Mouse (Mus musculus): Measurements from ENCODE around the gene Thra. TPM values are rescaled to one million over a fixed set of nuclear protein-coding genes. Genes with fewer than 3 reads are reported as not detected.

The Thra gene
- total RNA-seq, 2 experiments from 2014 or later = 1.9 to 4.3 TPM

DNA sequence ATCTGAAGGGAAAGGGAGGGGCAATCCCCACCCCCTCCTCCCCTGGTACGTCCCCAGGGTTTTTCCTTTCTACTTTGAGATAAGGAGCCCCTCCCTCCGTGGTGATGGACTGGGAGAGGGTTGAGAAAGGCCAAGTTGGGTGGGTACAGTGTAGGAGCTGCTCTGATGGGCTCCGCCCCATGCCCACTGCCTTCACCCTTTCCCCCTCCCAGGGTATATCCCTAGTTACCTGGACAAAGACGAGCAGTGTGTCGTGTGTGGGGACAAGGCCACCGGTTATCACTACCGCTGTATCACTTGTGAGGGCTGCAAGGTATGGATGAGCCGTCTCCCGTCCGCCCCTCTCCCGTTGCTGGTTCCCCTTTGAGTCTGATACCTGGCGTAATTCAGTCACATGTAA lies 16.3 kb downstream of the Thra start:
- no peak for ATAC-seq (replicated peaks; ENCODE audit: low FRiP score, poor library complexity, severe bottlenecking)

DNA sequence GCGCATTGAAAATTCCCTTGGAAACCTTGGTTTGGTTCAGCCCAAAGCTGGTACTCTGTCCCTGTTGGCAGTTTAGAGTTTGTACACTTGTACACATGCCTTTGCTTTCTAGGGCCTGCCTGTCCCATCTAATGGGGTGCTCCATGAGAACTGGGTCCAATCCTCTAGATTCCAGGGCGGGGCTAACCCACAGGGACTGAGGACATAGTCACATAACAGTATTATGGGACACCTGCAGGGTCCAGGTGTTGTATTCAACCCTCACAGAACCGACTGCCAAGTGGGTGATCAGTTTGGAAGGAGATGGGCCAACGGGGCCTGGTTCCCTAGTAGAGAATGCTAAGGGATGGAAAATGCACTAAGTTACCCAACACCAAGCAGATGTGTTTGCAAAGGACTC lies 21.5 kb downstream of the Thra start:
- ATAC-seq (replicated peaks; ENCODE audit: low FRiP score, poor library complexity, severe bottlenecking) = no peak

DNA sequence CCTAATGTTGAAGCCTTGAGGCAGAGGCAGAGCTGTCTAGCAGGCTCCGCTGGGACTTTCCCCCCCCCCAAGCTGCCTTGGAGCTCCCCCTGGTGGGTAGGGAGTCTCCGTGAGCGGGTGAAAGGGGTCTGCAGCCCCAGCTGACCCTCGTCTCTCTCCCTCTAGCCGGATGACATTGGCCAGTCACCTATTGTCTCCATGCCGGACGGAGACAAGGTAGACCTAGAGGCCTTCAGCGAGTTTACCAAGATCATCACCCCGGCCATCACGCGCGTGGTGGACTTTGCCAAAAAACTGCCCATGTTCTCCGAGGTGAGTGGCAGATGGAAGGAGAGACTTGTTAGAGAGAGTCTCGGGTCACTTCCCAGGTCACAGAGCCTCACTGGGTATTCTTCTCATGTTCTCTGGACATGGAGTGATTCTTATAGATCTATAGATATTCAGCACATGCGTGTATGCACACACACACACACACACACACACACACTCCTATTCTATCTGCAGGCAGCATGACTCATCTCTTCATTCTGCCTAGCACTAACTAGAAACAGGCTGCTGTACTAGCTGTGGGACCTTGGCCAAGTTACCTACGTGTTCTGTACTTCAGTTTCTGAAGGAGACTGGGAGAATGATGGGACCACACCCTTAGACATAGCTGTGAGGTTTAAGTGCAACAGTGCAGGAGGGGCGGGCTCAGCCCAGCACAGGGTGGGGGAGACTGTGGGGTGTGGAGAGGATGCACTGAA lies 22.5 kb downstream of the Thra start:
- ATAC-seq (replicated peaks; ENCODE audit: low FRiP score, poor library complexity, severe bottlenecking) = 0 out of 2 replicates have a peak, but pooled peaks have one; percentile 31

DNA sequence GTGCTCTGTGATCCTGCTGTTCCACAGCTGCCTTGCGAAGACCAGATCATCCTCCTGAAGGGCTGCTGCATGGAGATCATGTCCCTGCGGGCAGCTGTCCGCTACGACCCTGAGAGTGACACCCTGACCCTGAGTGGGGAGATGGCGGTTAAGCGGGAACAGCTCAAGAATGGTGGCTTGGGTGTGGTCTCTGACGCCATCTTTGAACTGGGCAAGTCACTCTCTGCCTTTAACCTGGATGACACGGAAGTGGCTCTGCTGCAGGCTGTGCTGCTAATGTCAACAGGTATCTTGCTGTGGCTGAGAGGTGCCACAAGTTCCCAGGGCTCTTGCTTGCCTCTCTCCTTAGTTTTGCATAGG lies 23.0 kb downstream of the Thra start:
- ATAC-seq (replicated peaks; ENCODE audit: low FRiP score, poor library complexity, severe bottlenecking) = no peak

DNA sequence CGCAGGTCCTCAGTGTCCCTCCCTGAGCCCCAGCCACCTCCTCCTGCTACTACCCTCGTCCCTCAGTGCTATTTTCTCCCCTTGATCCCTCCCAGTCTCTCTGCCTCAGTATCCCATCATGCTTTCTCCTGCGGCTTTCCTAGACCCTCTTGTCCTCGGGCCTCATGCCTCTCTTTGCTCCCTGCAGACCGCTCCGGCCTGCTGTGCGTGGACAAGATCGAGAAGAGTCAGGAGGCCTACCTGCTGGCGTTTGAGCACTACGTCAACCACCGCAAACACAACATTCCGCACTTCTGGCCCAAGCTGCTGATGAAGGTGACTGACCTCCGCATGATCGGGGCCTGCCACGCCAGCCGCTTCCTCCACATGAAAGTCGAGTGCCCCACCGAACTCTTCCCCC lies 23.7 kb downstream of the Thra start:
- ATAC-seq (replicated peaks; ENCODE audit: low FRiP score, poor library complexity, severe bottlenecking) = no peak

DNA sequence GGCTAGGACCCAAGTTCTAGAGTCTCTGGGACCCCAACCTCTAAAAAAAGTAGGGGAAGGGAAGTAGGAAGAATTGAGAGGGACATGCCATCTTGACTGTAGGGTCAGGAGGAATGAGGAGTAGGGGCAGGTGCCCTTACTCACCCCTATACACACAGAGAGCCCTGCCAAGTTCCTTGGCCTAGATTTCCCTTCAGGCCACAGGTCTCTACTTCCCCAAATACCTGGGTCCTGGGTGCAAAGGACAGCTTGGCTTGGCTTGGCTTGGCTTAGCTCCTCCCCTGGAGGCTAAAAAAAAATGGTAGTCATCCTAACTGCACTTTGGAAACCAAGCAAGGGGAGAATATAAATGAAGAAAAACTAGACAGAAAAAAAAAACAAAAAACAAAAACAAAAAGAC lies 24.3 kb downstream of the Thra start:
- no peak for ATAC-seq (replicated peaks; ENCODE audit: low FRiP score, poor library complexity, severe bottlenecking)

DNA sequence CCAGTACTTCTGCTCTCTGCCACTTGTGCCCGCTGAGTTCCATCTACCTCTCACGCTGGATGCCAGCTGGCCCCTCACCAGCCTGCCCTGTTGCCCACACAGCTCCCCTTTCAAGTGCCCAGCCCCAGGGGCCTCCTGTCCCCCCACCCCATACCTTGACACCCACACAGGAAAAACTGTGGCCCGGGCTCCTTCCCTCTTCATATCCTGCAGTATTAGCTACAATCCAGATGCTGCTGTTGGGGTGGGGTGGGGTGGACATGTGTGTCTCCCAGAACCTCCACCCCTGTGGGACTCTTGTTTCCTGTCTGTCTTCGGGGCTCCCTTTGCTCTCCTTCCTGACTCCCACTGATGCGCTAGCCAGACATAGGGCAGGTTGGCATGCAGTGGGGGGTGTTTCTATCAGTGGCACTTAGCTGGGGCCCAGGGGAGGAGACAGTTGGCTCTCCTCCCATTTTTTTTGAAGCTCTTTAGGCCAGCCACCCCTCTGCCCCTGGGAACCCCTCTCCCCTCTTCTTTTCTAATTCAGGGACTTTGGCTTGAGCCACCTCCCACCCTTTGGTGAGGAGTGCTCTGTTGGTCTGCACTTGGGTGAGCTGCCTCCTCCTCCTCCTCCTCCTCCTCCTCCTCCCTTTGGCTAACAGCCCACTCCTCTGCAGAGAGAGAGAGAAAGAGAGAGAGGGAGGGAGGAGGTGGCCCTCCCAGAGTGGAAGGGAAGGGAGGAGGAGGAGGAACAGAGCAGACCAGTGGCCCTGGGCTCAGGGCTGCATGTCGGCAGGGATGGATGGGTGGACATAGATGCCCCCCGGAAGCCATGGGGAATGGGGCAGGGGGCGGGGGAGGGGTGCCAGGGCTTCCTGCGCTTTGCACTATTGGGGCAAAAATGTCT lies 25.2 kb downstream of the Thra start:
- ATAC-seq (replicated peaks; ENCODE audit: low FRiP score, poor library complexity, severe bottlenecking) = no peak

DNA sequence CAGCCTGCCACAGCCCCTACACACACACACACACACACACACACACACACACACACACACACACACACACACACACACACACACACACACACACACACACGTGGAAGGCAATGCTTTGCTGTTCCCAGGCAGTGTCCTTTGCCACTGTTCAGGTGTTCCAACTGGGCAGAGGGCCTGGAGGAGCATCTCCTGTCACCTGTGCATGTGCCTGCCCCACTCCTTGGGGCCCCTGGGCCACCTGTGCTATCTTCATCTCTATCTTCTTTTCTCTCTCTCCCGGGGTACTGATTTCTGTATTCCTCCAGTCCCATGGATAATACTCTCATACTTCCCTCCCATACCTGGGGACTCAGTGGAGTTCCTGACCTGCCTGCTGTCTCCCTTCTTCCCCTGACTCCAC lies 25.9 kb downstream of the Thra start:
- no peak for ATAC-seq (replicated peaks; ENCODE audit: low FRiP score, poor library complexity, severe bottlenecking)

DNA sequence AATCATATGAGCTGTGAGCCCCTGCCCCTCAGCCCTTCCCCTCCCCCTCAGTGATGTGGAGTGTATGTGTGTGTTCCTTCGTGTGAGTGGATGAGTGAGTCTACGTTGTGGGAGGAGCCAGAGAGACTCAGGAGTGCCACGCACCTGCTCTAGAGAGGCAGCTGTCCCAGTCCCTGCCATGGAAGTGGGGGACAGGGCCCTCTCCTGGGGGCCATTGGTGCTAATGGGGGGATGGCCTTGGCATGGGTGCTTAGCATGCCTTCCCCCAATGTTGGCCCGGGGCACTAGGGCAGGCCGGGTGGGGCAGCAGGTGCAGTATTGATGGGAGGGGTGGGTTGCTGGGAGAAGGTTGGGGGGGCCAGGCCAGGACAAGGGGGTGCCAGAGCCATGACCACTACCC lies 26.4 kb downstream of the Thra start:
- ATAC-seq (replicated peaks; ENCODE audit: low FRiP score, poor library complexity, severe bottlenecking) = no peak

DNA sequence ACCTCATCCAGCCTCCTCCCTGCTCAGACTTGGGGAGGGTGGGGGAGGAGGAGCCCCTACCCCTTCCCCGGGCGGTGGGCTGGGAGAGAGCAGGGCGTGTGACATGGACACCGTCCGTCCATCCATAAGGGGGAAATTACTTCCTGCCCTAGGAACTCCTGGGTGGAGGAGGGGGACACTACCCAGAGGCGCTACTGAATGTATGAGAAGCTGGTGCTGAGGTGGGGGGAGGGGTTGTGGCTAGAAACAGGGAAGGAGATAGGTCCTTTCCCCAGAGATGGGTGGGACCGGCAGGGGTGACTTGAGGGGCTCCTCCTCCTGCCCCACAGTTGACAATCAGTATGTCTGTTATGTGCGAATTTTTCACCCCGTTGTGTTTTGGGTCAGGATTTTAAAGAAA lies 26.8 kb downstream of the Thra start:
- no peak for ATAC-seq (replicated peaks; ENCODE audit: low FRiP score, poor library complexity, severe bottlenecking)

DNA sequence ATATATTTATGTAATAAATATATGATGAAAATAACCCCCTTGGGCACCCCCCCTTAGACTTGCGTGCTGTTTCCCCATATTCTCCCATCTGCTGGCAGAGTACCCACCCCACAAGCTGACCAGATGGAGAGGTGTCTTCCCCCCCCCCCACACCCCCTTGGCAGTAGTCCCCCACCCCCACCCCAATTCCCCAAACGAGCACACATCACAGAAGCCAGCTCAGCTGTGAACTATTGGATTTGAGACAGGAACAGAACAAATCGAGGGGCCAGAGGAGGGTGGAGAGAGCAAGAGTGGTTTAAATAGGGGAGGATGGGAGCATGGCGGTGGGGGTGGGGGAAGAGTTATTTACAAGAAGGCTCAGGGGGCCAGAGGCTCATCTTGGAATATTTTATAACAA lies 27.3 kb downstream of the Thra start:
- ATAC-seq (replicated peaks; ENCODE audit: low FRiP score, poor library complexity, severe bottlenecking) = no peak

DNA sequence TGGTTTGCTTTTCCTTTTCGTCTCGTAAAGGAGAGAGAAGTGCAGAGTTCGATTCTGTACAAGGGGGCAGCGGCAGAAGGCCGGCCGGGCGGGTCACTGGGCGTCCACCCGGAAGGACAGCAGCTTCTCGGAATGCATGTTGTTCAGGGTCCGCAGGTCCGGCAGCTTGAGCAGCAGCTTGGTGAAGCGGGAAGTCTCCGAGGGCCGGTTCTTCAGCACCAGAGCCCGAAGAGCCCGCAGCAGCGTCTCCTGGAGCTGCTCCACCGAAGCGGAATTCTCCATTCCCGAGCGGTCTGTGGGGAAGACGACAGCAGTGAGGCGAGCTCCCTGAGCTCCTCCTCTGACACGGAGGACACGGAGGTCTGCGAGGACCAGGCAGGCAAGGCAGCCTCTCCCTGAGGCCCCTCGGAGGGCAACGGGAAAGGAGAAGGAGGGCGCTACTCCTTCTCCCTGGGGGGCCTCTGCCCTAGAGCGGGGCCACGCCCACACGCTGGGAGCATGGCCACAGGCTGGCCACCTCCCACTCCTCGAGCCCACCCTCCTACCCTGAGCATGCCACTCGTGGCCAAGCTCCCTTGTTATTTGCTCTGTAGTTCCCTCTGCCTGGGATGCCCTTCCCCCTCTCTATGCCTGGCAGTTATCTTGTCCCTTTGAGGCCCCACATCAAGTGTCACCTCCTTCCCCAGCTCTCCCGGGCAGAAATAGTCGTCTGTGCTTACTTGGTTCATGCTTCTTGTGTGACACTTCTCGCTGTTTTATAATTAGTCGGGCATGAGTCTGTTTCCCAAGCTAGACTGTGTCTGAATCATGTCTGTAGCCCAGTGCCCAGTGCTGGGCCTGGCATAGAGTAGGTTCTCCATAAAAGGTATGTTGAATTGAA lies 27.9 kb downstream of the Thra start:
- ATAC-seq (replicated peaks; ENCODE audit: low FRiP score, poor library complexity, severe bottlenecking) = no peak

DNA sequence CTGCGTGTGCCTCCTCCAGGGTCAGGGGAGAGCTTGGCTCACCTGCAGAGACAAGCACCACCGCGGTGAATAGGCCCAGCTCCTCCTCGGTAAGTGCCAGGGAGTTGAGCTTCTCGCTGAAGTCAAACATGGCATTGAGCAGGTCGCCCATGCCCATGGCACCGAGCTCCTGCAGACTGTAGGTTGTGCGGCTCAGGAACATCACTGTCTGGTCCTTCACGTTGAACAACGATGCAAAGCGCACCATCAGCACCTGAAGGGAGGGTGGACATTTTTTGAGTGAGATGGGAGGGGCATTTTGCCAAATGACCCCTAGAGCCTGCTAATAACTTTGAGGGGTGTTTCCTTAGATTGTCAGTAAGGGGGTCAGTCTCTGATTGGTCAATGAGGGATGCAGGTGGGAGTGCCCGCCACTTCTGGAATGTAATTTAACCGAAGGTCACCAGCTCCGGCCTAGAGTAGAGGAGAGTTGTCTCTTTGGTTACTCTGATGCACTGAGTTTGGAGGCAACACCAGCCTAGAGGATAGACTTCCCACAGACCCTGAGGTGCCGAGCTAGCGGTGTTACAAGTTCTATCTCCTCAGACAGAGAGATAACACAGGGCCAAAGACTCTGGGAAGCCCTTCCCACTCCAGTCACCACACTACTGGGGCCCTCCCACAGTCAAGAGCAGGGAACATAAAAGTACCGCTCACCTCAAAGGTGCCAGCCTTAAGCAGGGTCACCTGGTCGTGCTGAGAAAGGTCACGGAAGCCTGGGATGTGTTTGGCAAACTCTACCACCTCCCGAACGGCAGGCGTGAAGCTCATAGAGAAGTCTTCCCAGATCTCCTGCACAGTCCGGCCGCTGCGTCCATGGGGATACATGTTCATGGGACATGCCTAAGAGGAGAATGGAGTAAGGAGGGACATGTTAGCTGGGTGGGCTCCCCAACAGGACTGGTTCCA lies 28.8 kb downstream of the Thra start:
- ATAC-seq (replicated peaks; ENCODE audit: low FRiP score, poor library complexity, severe bottlenecking) = no peak

DNA sequence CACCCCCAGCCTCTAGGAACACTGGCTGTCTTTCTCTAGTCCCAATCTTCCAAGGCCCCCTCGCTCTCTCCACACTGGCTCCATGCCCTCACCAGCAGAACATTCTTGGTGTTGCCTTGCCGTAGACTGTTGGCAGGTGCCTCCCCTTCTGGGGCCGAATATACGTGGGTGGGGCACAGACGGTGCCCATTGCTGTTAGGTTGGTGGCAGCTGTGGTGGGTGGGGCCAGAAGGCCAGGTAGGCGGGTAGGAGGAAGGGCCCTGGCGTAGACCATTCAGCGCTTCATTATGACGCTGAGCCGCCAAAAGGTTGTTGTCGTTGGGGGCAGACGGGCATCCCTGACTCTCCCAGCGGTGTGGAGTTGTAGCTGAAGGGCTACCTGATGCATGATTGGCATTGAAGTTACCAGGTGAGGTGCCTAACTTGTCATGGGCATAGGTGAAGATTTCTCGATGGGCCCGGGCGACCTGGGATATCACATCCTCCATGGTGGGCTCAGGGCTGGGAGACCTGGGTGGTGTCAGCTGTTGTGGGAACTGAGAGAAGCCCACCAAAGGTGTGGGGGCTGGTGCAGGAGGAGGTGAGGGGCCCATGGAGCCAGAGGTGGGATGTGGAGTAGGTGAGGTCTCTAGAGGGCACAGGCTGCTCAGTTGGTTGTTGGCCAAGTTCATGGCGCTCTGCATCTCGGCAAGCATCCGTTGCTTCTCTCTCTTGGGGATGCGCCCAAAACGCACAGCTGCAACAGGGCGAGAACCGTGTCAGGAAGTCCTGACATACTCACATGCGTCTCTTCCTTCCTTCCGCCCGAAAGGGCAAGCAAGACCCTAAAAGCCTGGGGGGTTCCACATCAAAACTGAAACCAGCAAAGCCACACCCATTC lies 29.9 kb downstream of the Thra start:
- ATAC-seq (replicated peaks; ENCODE audit: low FRiP score, poor library complexity, severe bottlenecking) = no peak

DNA sequence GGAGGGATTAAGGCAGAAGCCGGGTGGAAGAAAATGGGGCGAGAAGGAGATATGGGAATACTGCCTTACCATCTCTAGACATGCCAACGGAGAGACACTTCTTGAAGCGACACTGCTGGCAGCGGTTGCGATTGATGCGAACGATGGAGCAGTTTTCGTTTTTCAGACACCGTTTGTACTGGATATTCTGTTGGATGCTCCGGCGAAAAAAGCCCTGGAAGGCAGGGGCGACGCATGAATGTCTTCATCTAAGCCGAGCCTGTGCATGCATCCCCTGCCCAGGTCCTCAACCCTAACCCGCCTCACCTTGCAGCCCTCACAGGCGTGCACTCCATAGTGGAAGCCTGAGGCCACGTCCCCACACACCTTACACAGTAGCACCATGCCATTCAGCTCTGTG lies 30.7 kb downstream of the Thra start:
- no peak for ATAC-seq (replicated peaks; ENCODE audit: low FRiP score, poor library complexity, severe bottlenecking)

DNA sequence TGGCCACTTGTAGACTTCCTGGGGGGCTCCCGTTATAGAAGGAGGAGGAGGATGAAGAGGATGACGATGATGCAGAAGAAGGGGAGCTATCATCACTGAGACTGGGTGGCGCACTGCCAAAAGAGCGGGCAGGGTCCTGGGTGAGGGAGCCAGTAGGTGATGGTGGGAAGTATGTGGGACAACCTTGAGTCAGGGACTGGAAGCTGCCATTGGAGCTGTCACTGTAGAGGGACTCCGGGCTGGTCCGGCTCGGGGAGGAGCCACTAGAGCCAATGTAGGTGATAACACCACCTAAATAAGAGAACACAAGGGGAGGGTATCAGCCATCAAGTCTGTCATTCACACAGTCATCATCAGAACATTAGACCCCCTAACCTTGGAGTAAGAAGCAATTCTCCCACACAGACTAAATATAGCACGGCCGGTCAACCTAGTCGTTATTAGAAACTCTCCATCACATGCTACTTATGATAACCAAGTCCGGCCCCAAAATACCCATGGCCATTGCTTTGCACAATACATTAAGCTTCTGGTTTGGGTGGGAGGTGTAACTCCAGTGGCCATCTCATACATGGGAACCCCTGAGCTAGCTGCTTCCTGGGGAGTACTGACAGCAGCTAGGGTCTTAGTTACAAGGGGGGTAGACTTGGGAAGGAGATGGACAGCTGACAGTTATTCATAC lies 31.5 kb downstream of the Thra start:
- ATAC-seq (replicated peaks; ENCODE audit: low FRiP score, poor library complexity, severe bottlenecking) = no peak

DNA sequence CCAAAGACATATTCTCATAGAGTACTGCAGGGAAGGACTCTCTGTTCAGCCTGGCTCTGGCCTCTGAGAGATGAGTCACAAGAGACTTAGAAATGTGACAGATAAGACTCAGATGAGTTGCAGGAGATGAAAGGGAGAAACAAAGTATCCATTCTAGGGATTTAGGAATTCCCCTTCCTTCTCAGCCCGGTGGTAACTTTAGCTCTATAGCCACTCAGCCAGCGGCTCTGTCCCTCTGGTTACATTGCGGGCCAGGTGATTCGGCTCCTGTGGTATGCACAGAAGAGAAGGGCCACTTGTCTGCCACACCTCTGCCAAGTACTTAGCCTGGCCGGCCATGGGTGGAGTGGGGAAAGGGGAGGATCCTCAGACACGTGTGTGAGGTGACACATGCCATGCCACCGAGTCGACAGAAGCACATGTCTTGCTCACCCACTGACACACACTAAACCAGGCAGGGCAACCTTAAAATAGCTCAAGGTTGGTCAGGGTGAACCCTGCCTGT lies 32.3 kb downstream of the Thra start:
- ATAC-seq (replicated peaks; ENCODE audit: low FRiP score, poor library complexity, severe bottlenecking) = no peak
